Mouse (Mus musculus) kidney, postnatal 0 days (tissue): ENCODE data around the gene Mfsd11. TPM values are rescaled to one million over a fixed set of nuclear protein-coding genes. Genes with fewer than 3 reads are reported as not detected.
A peak's percentile ranks its signal among the peaks of the same experiment; 100 is the strongest.
"Not testable (repeated sequence)": the region's sequence is repeated elsewhere in the genome, so short reads cannot be mapped to it uniquely, and the experiment has no call there.

ENCODE experiments used
- ATAC-seq: fragments of 200-750 bp; cut with Nextera tagmentation; replicated peaks from 2 replicates; pipeline ENCODE4 v1.8.0; 2017; ENCODE audit warnings: low read depth, moderate number of reproducible peaks, moderate TSS enrichment, moderate library complexity; ENCODE audit not compliant: low FRiP score
- DNase-seq: peaks from one replicate; pipeline ENCODE4 v3.0.0-alpha.2; 2016; ENCODE audit warnings: low spot score
- H3K27ac ChIP-seq: fragments of 300-500 bp; sonication (generic); 2 replicates; pipeline ENCODE4 v1.5.1; 2014; ENCODE audit warnings: mild to moderate bottlenecking
- H3K27me3 ChIP-seq: fragments of 300-500 bp; sonication (generic); 2 replicates; pipeline ENCODE4 v1.6.1; 2014; ENCODE audit warnings: low read length, mixed read lengths; ENCODE audit not compliant: insufficient read depth
- H3K36me3 ChIP-seq: fragments of 300-500 bp; sonication (generic); 2 replicates; pipeline ENCODE4 v1.6.1; 2014; ENCODE audit warnings: low read length, mixed read lengths; ENCODE audit not compliant: insufficient read depth
- H3K4me1 ChIP-seq: fragments of 300-500 bp; sonication (generic); replicated peaks from 2 replicates; pipeline ENCODE4 v1.6.1; 2014; ENCODE audit warnings: antibody characterized with exemption, low read length, mixed read lengths; ENCODE audit not compliant: insufficient read depth
- H3K4me2 ChIP-seq: fragments of 300-500 bp; sonication (generic); 2 replicates; pipeline ENCODE4 v1.6.1; 2014; ENCODE audit warnings: mild to moderate bottlenecking, low read length, moderate library complexity, mixed read lengths
- H3K4me3 ChIP-seq: fragments of 300-500 bp; sonication (generic); replicated peaks from 2 replicates; pipeline ENCODE4 v1.5.1; 2014; ENCODE audit warnings: low read depth, low read length
- H3K9ac ChIP-seq: fragments of 300-500 bp; sonication (generic); 2 replicates; pipeline ENCODE4 v1.6.1; 2014; ENCODE audit warnings: low read depth, low read length
- H3K9me3 ChIP-seq: fragments of 300-500 bp; sonication (generic); replicated peaks from 2 replicates; pipeline ENCODE4 v1.6.1; 2016; ENCODE audit warnings: low read length, inconsistent platforms, mixed read lengths
- CTCF ChIP-seq: IDR thresholded peaks from 2 replicates; pipeline ENCODE4 v1.5.1; 2016; ENCODE audit warnings: antibody characterized with exemption, low read depth, mild to moderate bottlenecking, moderate library complexity
- WGBS: fragments of 180-500 bp; shearing (Covaris S2); extraction: QIAGEN DNeasy Blood & Tissue Kit; methylation state at CpG from one replicate; pipeline ENCODE4 v1.1.7; 2014; 5-methylcytosine and 5-hydroxymethylcytosine counted together
- polyA plus RNA-seq: library from polyadenylated mRNA; unstranded; fragments of >200 nt; fragmentation: Nextera tagmentation; extraction: Ambion mirVana; gene quantifications from 2 replicates; pipeline ENCODE4 v1.2.1, GENCODE M21; 2015

Gene Mfsd11
- polyA plus RNA-seq, 1 experiment from 2014 or later, result 48.4 TPM

GRCm38 (mm10) chr11:116818722-116819121 lies 33.5 kb upstream of the Mfsd11 start:
- no peak overlapping the region; the same call in 1 of the 2 replicates for H3K27ac ChIP-seq
- peaks cover 32% of the 10 kb centered on the region for H3K4me1 ChIP-seq
- WGBS, result 29% methylated on average over 8 of the region's 8 CpGs

GRCm38 (mm10) chr11:116819932-116820593 lies 32.2 kb upstream of the Mfsd11 start:
- H3K9me3 ChIP-seq, result no peaks in the 10 kb centered on the region
- ATAC-seq, result no peak
- WGBS, result 82% methylated on average over 5 of the region's 5 CpGs
- no peak overlapping the region for H3K27ac ChIP-seq
- peaks cover 19% of the 10 kb centered on the region; the same call in 1 of the 2 replicates for H3K4me1 ChIP-seq
- H3K4me3 ChIP-seq, result no peak overlapping the region
- no peak overlapping the region for H3K9ac ChIP-seq
- no peaks in the 10 kb centered on the region for H3K36me3 ChIP-seq
- no peak overlapping the region for H3K4me2 ChIP-seq
- no peak for DNase-seq
- H3K27me3 ChIP-seq, result no peaks in the 10 kb centered on the region
- no peak for TF ChIP-seq CTCF

More at GRCm38 (mm10) chr11:116818722-116819121, 33.5 kb upstream of the Mfsd11 start:
- H3K9me3 ChIP-seq, result no peaks in the 10 kb centered on the region
- ATAC-seq (peak; percentile 38), DNase-seq (no peak)
- H3K4me3 ChIP-seq, result no peak overlapping the region
- H3K36me3 ChIP-seq, result no peaks in the 10 kb centered on the region
- no peak overlapping the region for H3K9ac ChIP-seq
- TF ChIP-seq CTCF, result no peak
- H3K4me2 ChIP-seq, result no peak overlapping the region
- H3K27me3 ChIP-seq, result no peaks in the 10 kb centered on the region

GRCm38 (mm10) chr11:116821057-116821940 lies 30.9 kb upstream of the Mfsd11 start:
- Histone ChIP-seq H3K36me3 (no peaks in the 10 kb centered on the region), H3K27me3 (no peaks in the 10 kb centered on the region), H3K27ac (0 out of 2 replicates have a peak overlapping the region, but pooled peaks have one; percentile 19), H3K4me3 (no peak overlapping the region), H3K9ac (no peak overlapping the region), H3K4me1 (0 out of 2 replicates have a peak, but pooled peaks cover 23% of the 10 kb centered on the region), H3K4me2 (no peak overlapping the region), H3K9me3 (no peaks in the 10 kb centered on the region)
- TF ChIP-seq CTCF, result no peak
- 65% methylated on average over 13 of the region's 13 CpGs for WGBS
- DNase-seq, result peak; percentile 47
- no peak for ATAC-seq

- 65% methylated on average over 10 of the region's 10 CpGs for WGBS
- H3K4me3 ChIP-seq, result no peak overlapping the region
- no peak overlapping the region for H3K4me2 ChIP-seq
- no peaks in the 10 kb centered on the region for H3K9me3 ChIP-seq
- no peak for TF ChIP-seq CTCF
- ATAC-seq (no peak), DNase-seq (no peak)
- H3K27me3 ChIP-seq, result no peaks in the 10 kb centered on the region
- H3K36me3 ChIP-seq, result no peaks in the 10 kb centered on the region
- no peak overlapping the region for H3K9ac ChIP-seq
- H3K27ac ChIP-seq, result no peak overlapping the region
- 0 out of 2 replicates have a peak, but pooled peaks cover 24% of the 10 kb centered on the region for H3K4me1 ChIP-seq
Observed at GRCm38 (mm10) chr11:116822215-116822614, 30.0 kb upstream of the Mfsd11 start.

GRCm38 (mm10) chr11:116822626-116823025 lies 29.6 kb upstream of the Mfsd11 start:
- no peak overlapping the region for H3K4me2 ChIP-seq
- H3K4me1 ChIP-seq, result 0 out of 2 replicates have a peak, but pooled peaks cover 23% of the 10 kb centered on the region
- H3K27me3 ChIP-seq, result no peaks in the 10 kb centered on the region
- H3K4me3 ChIP-seq, result no peak overlapping the region
- DNase-seq (no peak), ATAC-seq (no peak)
- no peak for TF ChIP-seq CTCF
- H3K9me3 ChIP-seq, result no peaks in the 10 kb centered on the region
- no peak overlapping the region for H3K27ac ChIP-seq
- no peaks in the 10 kb centered on the region for H3K36me3 ChIP-seq
- WGBS, result 87% methylated on average over 10 of the region's 10 CpGs
- H3K9ac ChIP-seq, result no peak overlapping the region

GRCm38 (mm10) chr11:116823255-116823654 lies 29.0 kb upstream of the Mfsd11 start:
- WGBS, result 100% methylated on average over 2 of the region's 2 CpGs
- Histone ChIP-seq H3K4me2 (no peak overlapping the region), H3K27me3 (no peaks in the 10 kb centered on the region), H3K9ac (no peak overlapping the region), H3K4me3 (no peak overlapping the region), H3K27ac (no peak overlapping the region), H3K36me3 (no peaks in the 10 kb centered on the region), H3K4me1 (peaks cover 22% of the 10 kb centered on the region; the same call in 1 of the 2 replicates), H3K9me3 (no peaks in the 10 kb centered on the region)
- ATAC-seq (no peak), DNase-seq (no peak)
- TF ChIP-seq CTCF, result no peak

GRCm38 (mm10) chr11:116823885-116824284 lies 28.4 kb upstream of the Mfsd11 start:
- peaks cover 16% of the 10 kb centered on the region; the same call in 1 of the 2 replicates for H3K4me1 ChIP-seq
- 93% methylated on average over 9 of the region's 10 CpGs for WGBS
- H3K4me2 ChIP-seq, result not testable (repeated sequence)

More at GRCm38 (mm10) chr11:116823885-116824284, 28.4 kb upstream of the Mfsd11 start:
- not testable (repeated sequence) for H3K27me3 ChIP-seq, H3K36me3 ChIP-seq, H3K4me3 ChIP-seq, ATAC-seq, H3K27ac ChIP-seq, DNase-seq, H3K9me3 ChIP-seq, H3K9ac ChIP-seq
